Comparison of ENCODE assay signal across 11 mouse cellular contexts in the genomic region with DNA sequence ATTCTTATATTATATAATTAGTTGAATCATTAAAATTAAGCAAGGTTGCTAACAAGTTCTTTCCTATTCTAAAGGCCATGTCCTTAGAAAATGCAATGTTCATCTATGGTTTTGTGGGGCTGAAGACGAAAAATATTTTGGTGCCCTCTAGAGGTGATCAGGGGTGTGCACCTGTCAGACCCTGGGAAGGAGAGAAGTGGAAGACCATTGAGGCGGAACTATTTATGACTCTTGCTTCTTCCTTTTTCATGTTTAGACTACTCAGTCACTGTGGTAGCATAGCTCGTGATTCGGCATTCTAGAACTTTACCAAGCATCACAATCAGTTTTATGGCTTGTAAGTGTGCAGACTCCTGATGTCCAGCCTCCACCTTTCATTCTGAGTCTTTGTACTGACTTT. TPM values are rescaled to one million over a fixed set of nuclear protein-coding genes. Genes with fewer than 3 reads are reported as not detected.
DNase-seq lines count a peak whose midpoint lies in the region; ATAC-seq and TF ChIP-seq lines count a peak whose summit lies in the region.
"Had no signal": no experiment of that assay in that cellular context is flagged by ENCODE, and none has a peak within 500 bp of the region (broad histone marks: within the 10 kb centered on the region; RNA-seq: fewer than 3 reads in every experiment).

No protein-coding gene starts in this region.

- no peak overlapping the region for H3K9ac ChIP-seq in forebrain, postnatal 0 days
- no peak overlapping the region for H3K9ac ChIP-seq in forebrain, embryonic 13.5 days
- no peak overlapping the region for H3K9ac ChIP-seq in liver, adult 2 months (ENCODE audit: low read depth, low read length)
- H3K9ac ChIP-seq: heart, embryonic 13.5 days; midbrain, embryonic 12.5 days had no signal

- no peaks in the 10 kb centered on the region for H3K9me3 ChIP-seq in forebrain, postnatal 0 days (ENCODE audit: low read length)
- no peaks in the 10 kb centered on the region for H3K9me3 ChIP-seq in forebrain, embryonic 13.5 days (replicated peaks)
- H3K9me3 ChIP-seq: heart, embryonic 13.5 days; midbrain, embryonic 12.5 days had no signal

- TF ChIP-seq POLR2A in liver, adult 2 months (IDR thresholded peaks at IDR 0.05; ENCODE audit: extremely low read depth, insufficient read depth, low read length), result no peak

- peak; percentile 63 for TF ChIP-seq CTCF in forebrain, postnatal 0 days (IDR thresholded peaks at IDR 0.05; ENCODE audit: low read depth)
- peak; percentile 34; the same call in 1 of the 2 replicates for TF ChIP-seq CTCF in liver, adult 2 months (IDR thresholded peaks at IDR 0.05; ENCODE audit: low read depth, low read length)

- H3K27me3 ChIP-seq in forebrain, postnatal 0 days (ENCODE audit: insufficient read depth, low read length), result no peaks in the 10 kb centered on the region
- H3K27me3 ChIP-seq in forebrain, embryonic 13.5 days, result 0 out of 2 replicates have a peak, but pooled peaks cover 4% of the 10 kb centered on the region
- H3K27me3 ChIP-seq in liver, adult 2 months (ENCODE audit: control insufficient read depth, insufficient read depth, low read length), result 0 out of 2 replicates have a peak, but pooled peaks cover 5% of the 10 kb centered on the region

- no peak for DNase-seq in forebrain, postnatal 0 days
- peak; percentile 13 for DNase-seq in liver, adult 2 months (ENCODE audit: extremely low read depth, low read depth, low spot score)
- DNase-seq in liver (no peak), NIH3T3 (ENCODE audit: low read depth) (peak; percentile 68)
- DNase-seq in lung, postnatal 14 days, result peak; percentile 28
- DNase-seq in spleen, postnatal 14 days (ENCODE audit: low spot score in 2 of 2), result no peak
- no peak for DNase-seq in urinary bladder, adult 18-20 months (ENCODE audit: low spot score in 2 of 2)
- DNase-seq: spleen, adult 18-20 months had no signal

- H3K4me3 ChIP-seq in forebrain, postnatal 0 days (ENCODE audit: low read depth, low read length), result no peak overlapping the region
- no peak overlapping the region for H3K4me3 ChIP-seq in forebrain, embryonic 13.5 days
- no peak overlapping the region for H3K4me3 ChIP-seq in liver, adult 2 months (ENCODE audit: insufficient read depth, low read depth, low read length)
- H3K4me3 ChIP-seq: heart, embryonic 13.5 days; midbrain, embryonic 12.5 days had no signal

- no peak for ATAC-seq in forebrain, postnatal 0 days
- ATAC-seq in forebrain, embryonic 13.5 days, result no peak

- no peaks in the 10 kb centered on the region for H3K36me3 ChIP-seq in forebrain, postnatal 0 days (ENCODE audit: insufficient read depth)
- no peaks in the 10 kb centered on the region for H3K36me3 ChIP-seq in forebrain, embryonic 13.5 days (ENCODE audit: poor library complexity, severe bottlenecking)
- H3K36me3 ChIP-seq in liver, adult 2 months (ENCODE audit: control insufficient read depth, insufficient read depth, low read length), result no peaks in the 10 kb centered on the region
- H3K36me3 ChIP-seq: heart, embryonic 13.5 days; midbrain, embryonic 12.5 days had no signal

- 0 out of 2 replicates have a peak, but pooled peaks cover 5% of the 10 kb centered on the region for H3K4me1 ChIP-seq in forebrain, postnatal 0 days (ENCODE audit: insufficient read depth)
- peaks cover 8% of the 10 kb centered on the region for H3K4me1 ChIP-seq in forebrain, embryonic 13.5 days
- H3K4me1 ChIP-seq in liver, adult 2 months (ENCODE audit: control insufficient read depth, insufficient read depth, low read length), result peaks cover 5% of the 10 kb centered on the region; the same call in 1 of the 2 replicates

- H3K27ac ChIP-seq in forebrain, postnatal 0 days (ENCODE audit: low read depth, low read length), result no peak overlapping the region
- H3K27ac ChIP-seq in forebrain, embryonic 13.5 days, result no peak overlapping the region
- H3K27ac ChIP-seq in liver, adult 2 months (replicated peaks; ENCODE audit: insufficient read depth, low read depth, low read length), result no peak overlapping the region
- H3K27ac ChIP-seq: heart, embryonic 13.5 days; midbrain, embryonic 12.5 days had no signal

- WGBS in forebrain, postnatal 0 days, result 41% methylated on average over 4 of the region's 4 CpGs
- WGBS in forebrain, embryonic 13.5 days, result 40% methylated on average over 4 of the region's 4 CpGs
- 33% methylated on average over 4 of the region's 4 CpGs for WGBS in liver, adult 2 months

- H3K4me2 ChIP-seq in forebrain, postnatal 0 days (ENCODE audit: low read depth), result no peak overlapping the region
- H3K4me2 ChIP-seq in forebrain, embryonic 13.5 days, result no peak overlapping the region
- H3K4me2 ChIP-seq: heart, embryonic 13.5 days; midbrain, embryonic 12.5 days had no signal

- no peaks in the 10 kb centered on the region for H3K79me2 ChIP-seq in liver, adult 2 months (ENCODE audit: control insufficient read depth, insufficient read depth, low read length)

RNA-seq across cellular contexts. Expression of a gene that starts 3.6 kb away (rescaled TPM):
- 18.6 and 41.5 TPM in 2 replicates for total RNA-seq in forebrain, postnatal 0 days (2014; rRNA removed)
- 2.9 and 7.7 TPM in 2 replicates for polyA plus RNA-seq in forebrain, postnatal 0 days (2015; fragmentation: Nextera tagmentation; extraction: Ambion mirVana)
- polyA plus RNA-seq in forebrain, embryonic 13.5 days (2015; fragmentation: Nextera tagmentation; extraction: Ambion mirVana), result 16.9 and 21.7 TPM in 2 replicates
- 0.09 and 0.27 TPM in 2 replicates for total RNA-seq in liver, adult 2 months (2014; rRNA removed)
- polyA plus RNA-seq in liver, adult 2 months (2012; rRNA removed), result 0.13 TPM in 1 of 2 replicates, not detected in the other

Comparison
In these comparisons a context has a peak if more than half of its experiments do, and no peak if none do; other contexts are left out.
1. DNase-seq: peak in liver, adult 2 months (single experiment), NIH3T3 (single experiment) and lung, postnatal 14 days (single experiment); none in forebrain, postnatal 0 days (single experiment), liver (single experiment), spleen, postnatal 14 days (0 of 2) and urinary bladder, adult 18-20 months (0 of 2).